Mouse (Mus musculus): ENCODE measurements around the gene Cmtm5.

GRCm38 (mm10) chr14:54976633-54977032, 40.6 kb downstream of the Cmtm5 start, which contains the start of gene Gm17428:
- TF ChIP-seq EP300 (IDR thresholded peaks at IDR 0.05; ENCODE audit: low read length) = no peak
- no peak for TF ChIP-seq POLR2A (IDR thresholded peaks at IDR 0.05; ENCODE audit: low read depth, low read length)
- no peak for TF ChIP-seq GABPA (IDR thresholded peaks at IDR 0.05; ENCODE audit: insufficient replicate concordance, low read depth, low read length)
